Mouse (Mus musculus) testis, adult 2 months (tissue): ENCODE results near the gene Gm10037.

Source experiments
- CTCF ChIP-seq: fragments of 200-500 bp; IDR thresholded peaks from 2 replicates; pipeline ENCODE4 v1.5.1; 2012; ENCODE audit warnings: low read depth, mild to moderate bottlenecking, inconsistent platforms, low read length, moderate library complexity; ENCODE audit not compliant: control insufficient read depth, insufficient read depth, insufficient replicate concordance
- POLR2A ChIP-seq: fragments of 200-500 bp; IDR thresholded peaks from 2 replicates; pipeline ENCODE4 v1.6.1; 2012; ENCODE audit warnings: low read depth, mild to moderate bottlenecking, inconsistent platforms, low read length, moderate library complexity; ENCODE audit not compliant: control insufficient read depth

DNA sequence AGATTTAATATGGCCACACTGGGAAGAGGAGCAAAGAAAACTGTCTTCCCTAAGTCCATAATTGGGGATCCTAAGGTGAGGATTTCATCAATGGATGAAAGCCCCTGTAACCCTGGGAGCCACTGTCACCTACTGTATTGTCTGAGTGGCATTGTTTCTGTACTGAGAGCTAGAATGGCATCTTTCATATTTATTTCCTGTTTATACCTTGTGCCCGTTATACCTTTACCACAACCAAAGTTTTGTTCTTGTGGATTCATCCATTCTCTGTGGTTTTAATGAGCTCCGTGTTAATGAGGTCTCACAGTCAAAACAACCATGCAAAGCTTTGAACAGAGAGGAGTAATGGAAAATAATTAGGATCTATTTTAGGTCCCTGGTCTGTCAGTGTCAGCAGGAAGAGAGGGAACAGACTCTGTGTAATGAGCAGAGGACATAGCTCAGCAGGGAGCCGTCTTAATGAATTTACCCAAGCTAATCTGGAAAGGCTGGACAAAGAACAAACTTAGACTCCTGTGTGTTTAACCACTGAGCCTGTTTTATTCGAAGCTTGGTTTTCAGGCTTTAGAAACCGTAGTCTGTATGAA is 34.0 kb downstream of the Gm10037 start:
- no peak for TF ChIP-seq CTCF
- no peak for TF ChIP-seq POLR2A
